Mouse (Mus musculus) mouse trophoblast stem cell (cell line): Measurements from ENCODE around the gene Hist1h2ac.

Experiments used
- in situ Hi-C, 2 experiments: fragments of 300-500 bp; cut with MseI, MboI; formaldehyde crosslinking; loops; 2 replicates in 1 of 2; 3 replicates in 1 of 2; pipeline ENCODE4 v1.15.1; 2025

The Hist1h2ac gene

DNA sequence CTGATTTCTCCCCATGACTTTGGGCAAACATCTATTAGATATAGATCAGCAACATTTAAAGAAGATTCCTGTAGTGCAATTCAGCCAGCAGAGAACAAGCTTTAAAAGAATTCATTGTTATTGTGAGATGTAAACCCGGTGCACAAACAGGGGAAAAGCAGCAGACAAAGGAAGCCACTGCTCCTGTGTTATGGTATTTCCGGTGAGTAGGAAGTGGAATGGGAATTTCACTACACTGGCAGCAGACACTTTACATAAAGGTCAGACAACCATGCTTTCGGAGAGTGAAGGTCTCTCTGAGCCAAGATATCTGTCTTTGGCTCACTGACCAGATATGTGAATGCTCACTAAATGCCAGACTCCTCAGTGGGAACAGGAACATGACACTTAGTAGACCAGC is 21.2 kb downstream of the Hist1h2ac start:
- in situ Hi-C loops = no loop called here

DNA sequence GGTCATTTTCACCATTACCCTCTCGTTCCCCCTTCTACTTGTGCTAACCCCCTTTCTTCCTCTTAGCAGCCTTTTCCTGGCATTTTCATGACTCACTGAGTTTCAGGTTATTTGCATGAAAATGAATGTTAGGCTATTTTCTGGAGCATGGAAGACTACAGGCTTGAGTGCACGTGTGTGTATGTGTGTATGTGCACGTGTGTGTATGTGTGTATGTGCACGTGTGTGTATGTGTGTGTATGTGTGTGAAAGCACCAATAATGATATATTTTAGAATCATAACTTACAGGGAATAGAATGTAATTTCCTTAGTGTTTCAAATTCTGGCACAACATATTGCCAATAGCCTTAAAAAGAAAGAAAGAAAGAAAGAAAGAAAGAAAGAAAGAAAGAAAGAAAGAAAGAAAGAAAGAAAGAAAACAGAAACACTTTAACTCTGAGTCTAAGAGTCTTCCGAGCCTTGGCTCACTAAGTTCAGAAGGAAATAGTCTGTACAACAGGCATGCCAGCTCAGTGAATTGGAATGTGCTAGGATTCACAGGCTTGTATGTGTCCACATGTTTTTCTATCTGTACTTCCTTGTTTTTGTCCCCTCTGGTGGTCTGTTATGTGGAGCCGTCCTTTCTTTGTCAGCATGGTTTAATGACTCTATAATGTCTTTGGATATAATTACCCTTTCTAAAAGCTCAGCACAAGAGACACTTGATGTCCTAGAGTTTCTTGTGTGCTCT is 23.9 kb downstream of the Hist1h2ac start:
- in situ Hi-C loops = no loop called here
